Mouse (Mus musculus) layer of hippocampus, adult 18-20 months (tissue): ENCODE results near the gene Tcea3. TPM values are rescaled to one million over a fixed set of nuclear protein-coding genes. Genes with fewer than 3 reads are reported as not detected.

Source experiments
- DNase-seq, 2 experiments: peaks; one replicate each; pipeline ENCODE4 v3.0.0; 2022; ENCODE audit warnings: low spot score in 2 of 2
- total RNA-seq, 2 experiments: library from RNA; stranded (reverse); gene quantifications; 2 replicates each; pipeline ENCODE4 v1.2.3; 2021

The Tcea3 gene
- total RNA-seq, 2 experiments from 2014 or later, result 0.50 TPM; not detected in 1

GRCm38 (mm10) chr4:136311042-136311999 is 63.8 kb downstream of the Tcea3 start:
- DNase-seq, result peak in 1 of 2 experiments; percentile 10

GRCm38 (mm10) chr4:136312616-136313015 is 65.1 kb downstream of the Tcea3 start:
- no peak for DNase-seq

DNA sequence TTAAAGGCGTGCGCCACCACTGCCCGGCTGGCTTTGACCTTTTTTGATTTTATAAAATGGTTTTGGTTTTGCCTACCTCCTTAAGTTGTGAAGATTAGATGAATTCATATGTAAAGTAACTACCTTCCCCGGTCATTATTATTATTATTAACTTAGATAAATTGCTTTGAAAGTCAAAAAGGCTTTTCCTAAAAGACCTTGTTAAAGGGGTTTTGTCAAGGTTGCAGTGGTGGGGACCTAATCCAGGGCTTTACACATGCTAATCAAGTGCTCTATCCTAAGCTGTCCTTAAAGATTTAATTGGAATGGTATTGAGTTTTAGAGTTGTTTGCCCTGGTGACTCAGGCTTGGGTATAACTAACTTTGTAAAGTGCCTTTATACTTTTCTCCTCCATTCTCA is 70.1 kb downstream of the Tcea3 start:
- no peak for DNase-seq

DNA sequence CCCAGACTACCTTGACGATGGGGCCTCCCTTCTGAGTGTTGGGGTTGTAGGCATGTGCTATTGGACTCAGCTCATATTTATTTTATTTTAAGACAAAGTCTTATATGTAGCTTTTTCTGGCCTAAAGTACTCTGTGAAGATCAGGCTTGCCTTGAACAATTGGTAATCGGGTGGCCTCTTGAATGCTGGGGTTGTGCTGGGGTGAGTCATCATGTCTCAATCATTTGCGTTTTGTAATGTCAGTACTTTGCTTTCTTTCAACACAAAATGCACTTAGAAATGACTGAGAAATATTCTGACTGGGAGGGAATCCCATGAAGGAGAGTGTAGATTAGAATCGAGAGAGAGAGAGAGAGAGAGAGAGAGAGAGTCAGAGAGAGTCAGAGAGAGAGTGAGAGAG is 72.5 kb downstream of the Tcea3 start:
- DNase-seq, result no peak

GRCm38 (mm10) chr4:136324226-136324625 is 76.7 kb downstream of the Tcea3 start:
- DNase-seq, result no peak

Other genes with a start within 250 kb of the Tcea3 start
- gene Eloa, start 226.0 kb upstream of the Tcea3 start, total RNA-seq, result 10 to 100 TPM; 28.6 to 29.3 TPM
- 100 to 1,000 TPM; 306 to 330 TPM for gene Rpl11, start 194.3 kb upstream of the Tcea3 start, total RNA-seq
- gene Id3, start 104.2 kb upstream of the Tcea3 start, total RNA-seq, result 10 to 100 TPM; 30.0 to 35.1 TPM
- gene E2f2, start 75.3 kb upstream of the Tcea3 start, total RNA-seq, result under 1 TPM; 0.36 to 0.84 TPM
- gene Asap3, start 41.4 kb upstream of the Tcea3 start, total RNA-seq, result 1 to 10 TPM; 2.2 to 2.6 TPM
- 10 to 100 TPM; 34.2 to 34.6 TPM for gene Zfp46, start 37.0 kb downstream of the Tcea3 start, total RNA-seq
- gene Hnrnpr, start 63.2 kb downstream of the Tcea3 start, total RNA-seq, result 10 to 100 TPM; 82.8 to 88.6 TPM
- gene Htr1d, start 175.8 kb downstream of the Tcea3 start, total RNA-seq, result 1 to 10 TPM in 1 of 2 experiments, under 1 TPM in 1; 0.56 to 1.2 TPM
- under 1 TPM; 0.51 to 0.77 TPM for gene 6030445D17Rik, start 214.5 kb downstream of the Tcea3 start, total RNA-seq
- 10 to 100 TPM; 86.4 to 87.2 TPM for gene Luzp1, start 222.0 kb downstream of the Tcea3 start, total RNA-seq